Mouse (Mus musculus): ENCODE results near the gene Cd93.

Cd93 gene

DNA sequence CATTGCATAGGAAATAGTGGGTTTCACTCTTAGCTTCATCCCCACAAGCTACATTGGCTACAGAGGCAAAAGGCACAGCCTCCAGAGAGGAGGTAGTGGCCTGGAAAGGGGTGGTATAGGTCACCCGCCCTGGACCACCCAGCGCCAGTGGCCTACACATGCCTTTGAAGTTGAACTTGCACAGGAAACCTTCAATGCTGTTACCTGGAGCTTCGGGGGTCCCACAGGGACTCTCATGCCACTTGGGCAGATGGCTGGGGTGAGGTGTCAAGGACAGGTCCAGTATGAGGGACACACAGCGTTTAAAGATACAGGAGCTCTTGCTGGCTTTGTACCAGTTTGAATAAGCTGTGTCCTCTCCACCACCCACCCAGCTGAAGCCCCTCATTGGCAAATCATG lies 653 bp downstream of the Cd93 start:
- DNase-seq (ENCODE audit: extremely low spot score, low read depth, low spot score) = no peak

DNA sequence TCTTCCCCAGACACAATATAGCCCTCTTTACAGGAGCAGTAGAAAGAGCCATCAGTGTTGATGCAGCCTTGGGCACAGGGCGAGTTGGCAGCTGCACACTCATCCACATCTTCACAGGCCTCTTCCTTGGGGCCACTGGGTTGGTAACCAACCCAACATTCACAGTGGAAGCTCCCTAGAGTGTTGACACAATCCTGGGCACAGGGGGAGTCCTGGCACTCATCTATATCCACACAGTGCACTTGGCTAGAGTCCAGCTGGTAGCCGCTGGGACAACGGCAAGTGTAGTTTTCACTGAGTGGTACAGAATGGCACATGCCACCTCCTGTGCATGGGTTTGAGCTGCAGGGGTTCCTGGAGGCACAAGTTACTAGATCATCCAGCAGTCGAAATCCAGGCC lies 1.2 kb downstream of the Cd93 start:
- no peak for DNase-seq (ENCODE audit: extremely low spot score, low read depth, low spot score)

DNA sequence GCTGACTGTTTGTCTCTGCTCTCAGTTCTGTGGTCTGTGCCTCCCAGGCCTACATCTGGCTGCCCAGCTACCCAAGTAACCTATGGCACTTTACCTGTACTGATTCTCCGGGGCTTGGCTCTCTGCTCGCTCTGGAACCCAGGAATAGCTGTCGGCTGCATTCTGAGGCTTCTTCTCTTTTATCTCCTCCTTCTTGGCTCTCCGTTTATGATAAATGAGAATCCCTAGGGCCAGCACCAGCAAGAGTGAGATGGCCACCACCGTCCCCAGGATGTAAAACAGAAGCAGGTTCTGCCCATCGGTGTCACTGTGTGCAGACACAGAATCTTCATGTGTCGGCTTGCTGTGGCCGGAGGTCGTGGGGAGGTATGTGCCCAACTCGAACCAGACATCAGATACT lies 1.9 kb downstream of the Cd93 start:
- no peak for DNase-seq (ENCODE audit: extremely low spot score, low read depth, low spot score)

- no peak for DNase-seq (ENCODE audit: extremely low spot score, low read depth, low spot score)
Observed at GRCm38 (mm10) chr2:148439691-148440276, 3.6 kb downstream of the Cd93 start.

GRCm38 (mm10) chr2:148436285-148436684 lies 7.1 kb downstream of the Cd93 start:
- no peak for DNase-seq (ENCODE audit: extremely low spot score, low read depth, low spot score)

DNA sequence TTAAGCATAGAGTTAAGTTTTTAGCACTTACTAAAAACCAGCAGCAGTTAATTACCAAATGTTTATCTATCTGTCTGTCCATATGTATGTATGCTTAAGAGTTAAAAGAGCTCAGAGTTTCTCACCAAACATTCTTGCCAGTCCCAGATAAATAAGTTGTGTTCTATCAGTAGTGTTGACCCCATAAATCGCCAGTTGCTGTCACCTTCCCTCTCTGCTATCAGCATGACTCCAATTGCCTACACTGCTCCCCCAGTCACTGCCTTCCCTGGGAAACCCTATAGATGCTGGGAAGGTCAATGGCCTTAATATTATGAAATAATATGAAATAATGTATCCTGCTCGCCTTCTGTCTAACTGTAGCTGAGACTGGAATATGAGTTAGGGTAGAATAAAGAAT lies 11.0 kb downstream of the Cd93 start:
- DNase-seq (ENCODE audit: extremely low spot score, low read depth, low spot score) = no peak

- no peak for DNase-seq (ENCODE audit: extremely low spot score, low read depth, low spot score)
Observed at GRCm38 (mm10) chr2:148430941-148431340, 12.4 kb downstream of the Cd93 start.

DNA sequence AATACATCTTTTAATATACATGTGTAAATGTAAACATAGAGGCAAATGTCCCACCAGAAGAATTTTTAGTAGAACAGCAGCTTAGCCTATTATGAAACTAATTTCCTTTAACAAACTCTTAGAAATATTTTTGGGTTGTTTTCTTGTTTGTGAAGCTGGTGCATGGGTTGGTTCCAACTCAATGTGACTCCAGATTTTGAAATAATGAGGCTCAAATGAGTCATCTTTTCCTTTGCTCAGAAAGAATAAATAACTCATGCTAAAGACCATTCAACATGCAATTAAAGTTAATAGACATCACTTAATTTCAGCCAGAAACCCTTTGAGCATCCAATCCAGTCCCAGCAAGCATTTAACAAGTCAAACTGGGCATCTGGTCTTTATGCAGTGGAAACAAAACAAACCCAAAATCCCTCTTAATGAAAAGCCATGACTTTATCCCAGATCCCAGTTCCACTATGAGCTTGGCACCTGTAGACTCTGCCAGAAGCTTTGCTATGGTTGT lies 14.3 kb downstream of the Cd93 start:
- DNase-seq (ENCODE audit: extremely low spot score, low read depth, low spot score) = no peak

DNA sequence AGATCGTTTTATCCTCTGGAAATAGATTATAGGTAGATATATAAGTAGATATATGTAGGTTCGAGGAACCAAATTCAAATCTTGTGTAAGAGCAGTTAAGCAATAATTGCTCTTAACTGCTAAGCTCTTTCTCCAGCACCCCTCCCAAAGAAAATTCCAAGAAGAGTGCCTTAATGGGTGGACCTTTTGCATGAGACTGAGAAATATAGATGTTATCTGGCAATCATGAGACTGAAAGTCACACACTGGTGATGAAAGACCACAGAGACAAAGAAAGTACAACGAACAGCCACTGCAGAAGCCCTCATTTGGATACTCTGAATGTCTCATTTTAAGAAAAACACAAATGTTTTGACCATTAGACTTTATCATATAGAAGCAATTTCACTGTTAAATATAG lies 14.8 kb downstream of the Cd93 start:
- no peak for DNase-seq (ENCODE audit: extremely low spot score, low read depth, low spot score)

- DNase-seq (ENCODE audit: extremely low spot score, low read depth, low spot score) = no peak
Observed at GRCm38 (mm10) chr2:148427553-148427952, 15.8 kb downstream of the Cd93 start.

DNA sequence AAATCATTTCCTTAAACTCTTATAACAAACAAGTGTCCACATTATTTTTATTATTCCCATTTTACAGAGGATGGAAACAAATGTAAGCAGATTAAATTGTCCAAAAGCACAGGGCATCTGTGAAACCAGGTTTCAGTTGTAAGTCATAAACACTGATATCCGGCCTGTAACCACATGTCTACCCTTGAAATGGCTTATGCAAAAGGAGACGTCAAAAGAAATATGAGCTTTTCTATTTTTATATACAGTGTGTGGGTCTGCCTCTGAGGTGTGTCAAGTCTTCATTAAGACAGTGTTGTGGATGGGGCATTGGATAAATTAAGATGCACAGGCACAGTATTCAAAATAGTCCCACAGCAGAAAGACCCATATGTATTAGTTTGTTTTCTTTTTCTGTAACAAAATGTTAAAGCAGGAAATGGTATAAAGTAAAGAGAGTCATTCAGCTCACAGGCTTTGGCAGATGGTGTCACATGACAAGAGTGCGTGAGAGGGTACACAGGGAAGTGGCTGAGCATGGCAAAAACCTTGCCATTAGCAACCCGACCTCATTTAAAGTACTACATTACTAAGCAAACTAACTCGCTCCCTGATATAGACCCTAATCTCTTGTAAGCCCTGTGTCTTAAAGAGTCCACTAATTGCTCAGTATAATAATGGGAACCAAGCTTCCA lies 17.5 kb downstream of the Cd93 start:
- no peak for DNase-seq (ENCODE audit: extremely low spot score, low read depth, low spot score)

GRCm38 (mm10) chr2:148421706-148422105 lies 21.7 kb downstream of the Cd93 start:
- DNase-seq (ENCODE audit: extremely low spot score, low read depth, low spot score) = no peak

GRCm38 (mm10) chr2:148421112-148421511 lies 22.3 kb downstream of the Cd93 start:
- DNase-seq (ENCODE audit: extremely low spot score, low read depth, low spot score) = no peak

GRCm38 (mm10) chr2:148419776-148420175 lies 23.6 kb downstream of the Cd93 start:
- DNase-seq (ENCODE audit: extremely low spot score, low read depth, low spot score) = no peak

GRCm38 (mm10) chr2:148419151-148419550 lies 24.2 kb downstream of the Cd93 start:
- DNase-seq (ENCODE audit: extremely low spot score, low read depth, low spot score) = no peak

DNA sequence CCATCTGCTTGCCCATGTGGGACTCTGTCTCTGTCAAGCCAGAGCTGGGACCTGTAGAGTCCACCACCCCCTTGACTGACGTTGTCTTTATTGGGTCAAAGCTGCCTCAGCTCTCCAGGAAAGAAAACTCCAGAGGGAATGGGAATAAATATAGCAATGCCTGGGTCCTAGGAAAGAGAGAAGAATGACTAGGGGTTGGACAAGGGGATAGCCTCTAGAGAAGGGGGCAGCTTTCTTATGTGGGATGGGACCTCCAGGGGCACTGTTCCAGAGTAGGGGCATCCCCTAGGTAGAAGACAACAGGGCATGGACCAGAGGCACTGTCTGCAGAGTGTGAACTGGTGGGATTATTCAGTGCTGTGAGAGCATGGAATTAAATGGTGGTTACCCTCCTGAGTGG lies 33.5 kb downstream of the Cd93 start:
- no peak for DNase-seq (ENCODE audit: extremely low spot score, low read depth, low spot score)

- DNase-seq (ENCODE audit: extremely low spot score, low read depth, low spot score) = no peak
Observed at GRCm38 (mm10) chr2:148409141-148409540, 34.2 kb downstream of the Cd93 start.

- no peak for DNase-seq (ENCODE audit: extremely low spot score, low read depth, low spot score)
Observed at GRCm38 (mm10) chr2:148408761-148409120, 34.6 kb downstream of the Cd93 start.

DNA sequence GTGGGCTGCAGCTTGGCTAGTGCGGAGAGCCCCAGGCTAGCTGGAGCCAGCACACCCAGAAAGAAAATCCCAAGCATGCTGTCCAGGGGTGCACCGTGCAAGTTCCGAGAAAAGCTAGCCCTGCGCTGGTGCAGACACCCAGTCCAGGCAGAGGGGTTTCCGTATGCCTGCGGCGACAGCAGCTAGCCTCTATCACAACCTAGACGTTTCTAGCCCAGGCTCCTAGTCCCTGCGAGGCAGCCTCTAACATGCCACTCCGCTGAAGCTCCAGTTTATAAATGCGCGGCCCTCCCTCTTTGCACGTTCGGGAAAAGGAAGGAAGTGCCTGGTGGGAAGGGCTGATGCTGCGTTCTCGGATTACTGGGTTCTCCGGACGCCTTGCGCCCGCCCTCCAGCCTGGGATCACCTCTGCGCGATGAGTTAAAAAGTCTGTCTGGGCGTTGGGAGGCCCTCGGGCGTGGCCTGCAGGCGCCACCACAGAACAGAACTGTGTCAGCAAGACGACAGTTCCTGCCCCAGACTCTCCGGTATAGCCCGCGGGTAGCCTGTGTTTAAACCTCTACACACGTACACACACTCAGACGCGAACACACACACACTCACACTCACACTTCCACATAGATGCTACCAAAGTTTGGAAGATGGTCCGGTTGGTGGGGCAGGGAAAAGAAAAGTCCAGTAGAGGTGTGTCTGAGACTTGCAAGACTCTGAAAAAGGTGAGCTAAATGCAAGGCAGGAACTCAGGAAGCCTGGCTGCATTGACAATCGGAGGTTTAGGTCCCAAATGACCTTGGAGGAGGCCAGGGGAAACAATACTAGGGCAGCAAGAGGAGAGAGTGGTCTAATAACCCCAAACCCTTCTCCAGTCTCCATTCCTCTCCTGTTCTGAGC lies 35.2 kb downstream of the Cd93 start, which contains the start of gene Thbd:
Thbd (minus strand) TSS at position 319 of the 891 bp plus-strand sequence.
- no peak for DNase-seq (ENCODE audit: extremely low spot score, low read depth, low spot score)

DNA sequence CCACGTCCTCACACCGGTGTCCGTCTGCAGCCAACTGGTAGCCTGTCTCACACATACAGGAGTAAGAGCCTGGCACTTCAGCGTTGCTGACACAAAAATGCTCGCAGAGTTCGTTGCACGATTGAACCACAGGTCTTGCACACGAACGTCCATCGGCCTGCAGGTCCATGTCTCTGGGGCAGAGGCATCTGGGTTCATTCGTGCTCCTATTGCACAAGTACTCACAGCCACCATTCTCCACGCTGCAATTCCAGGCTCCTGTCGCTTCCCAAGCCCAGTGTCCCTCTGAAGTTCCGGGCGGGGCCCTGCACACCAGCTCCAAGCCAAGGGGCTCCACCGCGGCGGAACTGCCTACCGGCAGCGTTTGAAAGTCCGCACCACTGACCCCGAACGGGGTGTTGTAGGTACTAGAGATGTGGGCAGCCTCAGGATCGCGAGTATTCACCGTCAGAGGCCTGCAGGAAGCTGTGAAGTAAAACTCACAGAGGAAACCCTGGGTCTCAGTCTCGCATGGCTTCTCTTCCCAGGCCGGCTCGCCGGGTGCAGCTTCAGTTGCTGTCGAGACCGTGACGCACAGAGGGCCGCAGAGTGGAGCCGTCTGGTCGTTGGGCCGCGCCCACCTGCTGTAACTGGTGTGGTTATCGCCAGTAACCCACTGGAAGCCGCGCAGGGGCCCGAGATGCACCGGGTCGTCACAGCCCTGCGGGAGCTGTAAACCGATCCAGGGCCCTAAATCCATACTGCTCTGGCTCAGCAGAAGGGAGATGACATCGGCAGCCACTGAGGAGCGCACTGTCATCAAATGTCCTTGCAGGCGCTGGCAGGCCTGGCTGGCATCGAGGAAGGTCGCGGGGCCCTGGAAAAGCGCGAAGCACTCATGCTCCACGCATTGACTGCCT lies 36.1 kb downstream of the Cd93 start:
- no peak for DNase-seq (ENCODE audit: extremely low spot score, low read depth, low spot score)
